Mouse (Mus musculus) G1E-ER4 (cell line): ENCODE measurements around the gene Cops2. TPM values are rescaled to one million over a fixed set of nuclear protein-coding genes. Genes with fewer than 3 reads are reported as not detected.

Experiments
- GATA1 ChIP-seq: IDR thresholded peaks from one replicate; pipeline ENCODE4 v1.8.0; 2012; ENCODE audit warnings: low read length, inconsistent platforms
- polyA plus RNA-seq: library from polyadenylated mRNA; stranded (reverse); fragments of >175 nt; gene quantifications from 2 replicates; pipeline ENCODE4 v1.2.3, GENCODE M21; 2012

The Cops2 gene
- 2.5 and 4.7 TPM in 2 replicates for polyA plus RNA-seq

- TF ChIP-seq GATA1 = no peak
These were observed at the start of gene Cops2, which contains the start of gene Galk2 for GRCm38 (mm10) chr2:125858521-125859280. Cops2 (minus strand) TSS chr2:125859139. Galk2 (plus strand) TSS chr2:125859109.

GRCm38 (mm10) chr2:125907580-125908255 lies 48.8 kb upstream of the Cops2 start:
- TF ChIP-seq GATA1 = peak; percentile 40

GRCm38 (mm10) chr2:125906407-125907066 lies 47.6 kb upstream of the Cops2 start:
- no peak for TF ChIP-seq GATA1

GRCm38 (mm10) chr2:125901426-125901825 lies 42.5 kb upstream of the Cops2 start:
- TF ChIP-seq GATA1 = no peak

GRCm38 (mm10) chr2:125900797-125901410 lies 42.0 kb upstream of the Cops2 start:
- TF ChIP-seq GATA1 = peak; percentile 83

GRCm38 (mm10) chr2:125896355-125896754 lies 37.4 kb upstream of the Cops2 start:
- no peak for TF ChIP-seq GATA1

- TF ChIP-seq GATA1 = no peak
These were observed 36.2 kb upstream of the Cops2 start for GRCm38 (mm10) chr2:125895099-125895498.

GRCm38 (mm10) chr2:125893096-125893495 lies 34.2 kb upstream of the Cops2 start:
- no peak for TF ChIP-seq GATA1

- TF ChIP-seq GATA1 = no peak
These were observed 27.1 kb upstream of the Cops2 start for GRCm38 (mm10) chr2:125885891-125886576.

GRCm38 (mm10) chr2:125870159-125870558 lies 11.2 kb upstream of the Cops2 start:
- TF ChIP-seq GATA1 = no peak

- TF ChIP-seq GATA1 = no peak
These were observed 9.4 kb upstream of the Cops2 start for GRCm38 (mm10) chr2:125868301-125868700.

- TF ChIP-seq GATA1 = no peak
These were observed 7.3 kb upstream of the Cops2 start for GRCm38 (mm10) chr2:125866058-125866740.

GRCm38 (mm10) chr2:125865585-125865984 lies 6.6 kb upstream of the Cops2 start:
- TF ChIP-seq GATA1 = no peak

GRCm38 (mm10) chr2:125864551-125864950 lies 5.6 kb upstream of the Cops2 start:
- TF ChIP-seq GATA1 = no peak

GRCm38 (mm10) chr2:125863799-125864198 lies 4.9 kb upstream of the Cops2 start:
- no peak for TF ChIP-seq GATA1
